Mouse (Mus musculus) hindbrain, embryonic 10.5 days (tissue): ENCODE measurements at regions not wholly inside any gene's neighbourhood (a gene's known extent, or its start where the extent isn't known, plus 50 kb on each side); places are given as distances from the start of the nearest gene placed in this dataset.

Experiments
- DNase-seq: peaks from one replicate; pipeline ENCODE4 v3.0.0-alpha.2; 2017; ENCODE audit warnings: low spot score
- H3K27ac ChIP-seq: fragments of 300-500 bp; sonication (generic); 2 replicates; pipeline ENCODE4 v1.5.1; 2016; ENCODE audit warnings: mild to moderate bottlenecking, moderate library complexity
- H3K27me3 ChIP-seq: fragments of 300-500 bp; sonication (generic); 2 replicates; pipeline ENCODE4 v1.6.1; 2016; ENCODE audit warnings: mild to moderate bottlenecking; ENCODE audit not compliant: poor library complexity, insufficient read depth, severe bottlenecking
- H3K36me3 ChIP-seq: fragments of 300-500 bp; sonication (generic); 2 replicates; pipeline ENCODE4 v1.6.1; 2016; ENCODE audit warnings: mild to moderate bottlenecking, moderate library complexity
- H3K4me1 ChIP-seq: fragments of 300-500 bp; sonication (generic); replicated peaks from 2 replicates; pipeline ENCODE4 v1.6.1; 2016; ENCODE audit warnings: mild to moderate bottlenecking
- H3K4me3 ChIP-seq: fragments of 300-500 bp; sonication (generic); 2 replicates; pipeline ENCODE4 v1.5.1; 2016; ENCODE audit warnings: mild to moderate bottlenecking, moderate library complexity
- H3K9me3 ChIP-seq: fragments of 300-500 bp; sonication (generic); 2 replicates; pipeline ENCODE4 v1.6.1; 2016; ENCODE audit warnings: mild to moderate bottlenecking, moderate library complexity
- WGBS: fragments of 180-500 bp; shearing (Covaris S2); methylation state at CpG from one replicate; pipeline ENCODE4 v1.1.7; 2016; 5-methylcytosine and 5-hydroxymethylcytosine counted together

DNA sequence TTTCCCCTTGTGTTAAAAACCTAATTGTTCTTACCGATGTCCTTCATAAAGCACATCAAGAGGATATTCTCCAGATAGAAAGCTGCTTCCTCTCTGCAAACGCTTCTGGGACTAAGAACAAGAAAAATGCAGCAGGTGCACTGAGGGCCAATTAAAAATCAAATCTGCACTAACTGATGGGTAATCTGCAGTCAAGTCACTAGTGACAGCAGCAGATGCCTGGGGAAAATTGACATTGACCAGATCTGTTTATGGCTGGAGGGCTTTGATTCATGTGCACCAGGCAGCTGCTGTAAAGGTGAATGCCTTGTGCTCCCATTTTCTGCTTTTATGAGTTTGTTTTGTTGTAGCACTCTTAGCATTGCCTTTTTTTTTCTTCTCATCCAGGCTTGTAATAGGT is 1271.0 kb downstream of the Pla2g4a start:
- no peaks in the 10 kb centered on the region for H3K27me3 ChIP-seq
- H3K4me1 ChIP-seq: no peaks in the 10 kb centered on the region
- no peak overlapping the region for H3K27ac ChIP-seq
- no peaks in the 10 kb centered on the region for H3K9me3 ChIP-seq
- no peaks in the 10 kb centered on the region for H3K36me3 ChIP-seq
- WGBS: 69% methylated on average over 2 of the region's 2 CpGs
- no peak overlapping the region for H3K4me3 ChIP-seq
- DNase-seq: no peak

DNA sequence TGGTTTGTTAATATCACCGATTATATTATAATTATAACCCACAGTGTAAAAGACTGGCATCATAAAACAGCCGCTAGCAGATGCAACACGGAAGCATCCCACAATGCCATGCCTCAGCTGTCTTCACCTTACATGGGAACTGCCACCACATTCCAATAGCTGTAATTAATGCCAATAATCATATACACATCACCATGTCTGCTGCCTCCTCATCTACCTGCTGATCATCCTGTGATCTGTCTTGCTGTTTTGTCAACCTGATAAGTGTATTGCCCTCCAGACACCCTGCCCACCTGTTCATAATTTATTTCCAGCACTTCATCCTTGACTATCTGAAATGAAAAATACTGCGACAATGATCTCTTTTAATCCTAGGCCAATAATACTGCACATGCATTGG is 1271.5 kb downstream of the Pla2g4a start:
- H3K4me1 ChIP-seq: no peaks in the 10 kb centered on the region
- no peaks in the 10 kb centered on the region for H3K9me3 ChIP-seq
- DNase-seq: no peak
- no peak overlapping the region for H3K27ac ChIP-seq
- H3K4me3 ChIP-seq: no peak overlapping the region
- no peaks in the 10 kb centered on the region for H3K27me3 ChIP-seq
- 91% methylated on average over 4 of the region's 4 CpGs for WGBS
- no peaks in the 10 kb centered on the region for H3K36me3 ChIP-seq

DNA sequence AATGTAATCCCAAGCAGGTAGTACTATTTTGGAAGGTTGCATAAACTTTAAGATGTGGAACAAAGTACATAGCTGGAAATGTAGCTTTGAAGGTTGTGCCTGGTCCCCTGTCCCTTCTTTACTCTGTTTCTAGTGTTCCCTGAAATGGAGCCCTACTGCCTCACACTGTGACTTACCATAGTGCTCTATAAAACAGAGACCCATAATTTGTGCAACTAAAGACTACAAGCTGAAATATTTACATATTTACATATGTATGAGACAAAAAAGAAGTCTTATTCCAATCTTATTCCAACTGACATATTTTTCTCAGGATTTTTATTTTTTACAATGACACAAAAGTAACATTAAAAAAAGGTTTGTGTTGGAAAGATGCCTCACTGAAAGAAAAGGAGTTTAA is 1285.6 kb downstream of the Pla2g4a start:
- Histone ChIP-seq H3K27me3 (no peaks in the 10 kb centered on the region), H3K27ac (no peak overlapping the region), H3K4me1 (no peaks in the 10 kb centered on the region), H3K4me3 (no peak overlapping the region), H3K9me3 (no peaks in the 10 kb centered on the region), H3K36me3 (no peaks in the 10 kb centered on the region)
- no peak for DNase-seq

DNA sequence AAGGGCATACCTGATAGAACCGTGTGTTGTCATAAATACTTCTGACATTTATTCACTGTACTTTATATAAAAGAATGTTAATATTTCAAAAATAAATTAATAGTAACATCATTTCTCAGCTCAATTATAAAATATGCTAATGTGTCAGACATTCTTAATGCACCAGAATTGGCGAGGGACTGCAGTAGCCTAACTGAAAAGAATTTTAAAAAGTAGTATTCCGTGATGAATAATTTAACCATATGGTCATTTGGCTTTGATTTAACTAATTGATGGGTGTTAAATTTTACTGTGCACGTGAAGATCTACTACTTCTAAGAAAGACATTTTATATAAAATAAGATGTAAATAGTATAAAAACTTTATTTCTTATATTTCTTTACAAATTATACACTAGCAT is 1296.7 kb downstream of the Pla2g4a start:
- DNase-seq: no peak
- Histone ChIP-seq H3K4me1 (no peaks in the 10 kb centered on the region), H3K27ac (no peak overlapping the region), H3K4me3 (no peak overlapping the region), H3K27me3 (no peaks in the 10 kb centered on the region), H3K9me3 (no peaks in the 10 kb centered on the region), H3K36me3 (no peaks in the 10 kb centered on the region)
- 83% methylated on average over 4 of the region's 4 CpGs for WGBS

DNA sequence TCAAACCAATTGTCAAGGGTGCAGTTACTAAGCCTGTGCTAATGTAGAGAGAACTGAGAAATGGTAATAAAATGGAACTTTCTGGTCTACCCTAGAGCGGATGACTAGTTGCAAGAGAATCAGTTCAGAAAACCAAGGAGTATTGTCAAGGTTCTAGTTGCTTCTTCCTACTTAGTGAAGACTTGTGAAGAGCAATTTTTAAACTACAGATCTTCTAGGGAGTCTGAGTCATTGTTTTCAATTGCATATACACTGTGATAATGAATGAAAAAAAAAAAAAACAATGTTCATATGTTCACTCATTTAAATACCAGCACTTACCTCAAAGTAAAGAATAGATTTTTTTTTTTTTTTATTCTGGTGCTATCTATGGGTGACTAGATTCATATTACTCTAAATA is 1304.1 kb downstream of the Pla2g4a start:
- no peaks in the 10 kb centered on the region for H3K4me1 ChIP-seq
- no peaks in the 10 kb centered on the region for H3K9me3 ChIP-seq
- H3K27me3 ChIP-seq: no peaks in the 10 kb centered on the region
- no peak overlapping the region for H3K27ac ChIP-seq
- H3K4me3 ChIP-seq: no peak overlapping the region
- H3K36me3 ChIP-seq: no peaks in the 10 kb centered on the region
- DNase-seq: no peak
- WGBS: 100% methylated on average over 1 of the region's 1 CpGs
